Mouse (Mus musculus) small intestine, adult 2 months (tissue): ENCODE data around the gene Prkca.

Experiments used
- CTCF ChIP-seq: fragments of 200-500 bp; IDR thresholded peaks from 2 replicates; pipeline ENCODE4 v1.5.1; 2012; ENCODE audit warnings: low read depth, mild to moderate bottlenecking, control low read depth, inconsistent platforms, low read length, moderate library complexity, mixed read lengths; ENCODE audit not compliant: insufficient replicate concordance, insufficient read length; ENCODE audit errors: extremely low read depth
- POLR2A ChIP-seq: fragments of 200-500 bp; IDR thresholded peaks from 2 replicates; pipeline ENCODE4 v1.6.1; 2012; ENCODE audit warnings: low read depth, mild to moderate bottlenecking, control low read depth, inconsistent platforms, low read length, moderate library complexity

DNA sequence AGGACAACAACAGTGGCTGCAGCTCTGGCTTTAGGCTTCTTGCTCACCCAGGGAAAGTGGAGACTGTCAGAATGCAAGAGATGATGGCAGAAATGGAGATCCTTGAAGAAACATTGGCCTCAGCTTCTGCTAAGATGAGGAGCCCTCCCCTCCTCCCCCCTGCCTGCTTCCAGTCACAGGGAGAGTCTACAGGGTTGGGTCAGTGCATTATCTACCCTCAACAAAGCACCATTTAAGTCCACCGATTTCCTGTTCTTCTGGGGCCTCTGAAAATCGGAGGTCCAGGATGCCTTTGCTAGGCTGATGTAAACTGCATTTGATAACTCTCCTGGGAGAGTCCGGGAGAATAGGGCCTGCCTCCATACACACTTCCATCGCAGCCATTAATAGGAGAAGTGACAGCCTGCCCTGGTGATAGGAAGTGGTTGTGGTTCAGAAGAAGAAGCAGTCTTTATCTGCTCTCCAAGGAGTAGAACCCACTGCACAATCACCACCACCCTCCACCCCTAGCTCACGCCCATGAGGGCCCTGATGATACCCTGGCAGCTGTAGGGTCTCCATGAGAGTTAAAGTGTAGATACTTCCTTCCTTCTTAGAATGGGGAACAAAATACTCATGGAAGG is 108.5 kb downstream of the Prkca start:
- TF ChIP-seq CTCF (no peak), POLR2A (no peak)
